Mouse (Mus musculus) liver, embryonic 14.5 days (tissue): ENCODE results near the gene Dynlt1c.
"Not testable (repeated sequence)": the region's sequence is repeated elsewhere in the genome, so short reads cannot be mapped to it uniquely, and the experiment has no call there.

ENCODE experiments used
- CTCF ChIP-seq: IDR thresholded peaks from 2 replicates; pipeline ENCODE4 v1.5.1; 2016; ENCODE audit warnings: antibody characterized with exemption, low read depth, control low read depth
- EP300 ChIP-seq: IDR thresholded peaks from 2 replicates; pipeline ENCODE4 v1.6.1; 2016; ENCODE audit warnings: antibody characterized with exemption, low read depth

DNA sequence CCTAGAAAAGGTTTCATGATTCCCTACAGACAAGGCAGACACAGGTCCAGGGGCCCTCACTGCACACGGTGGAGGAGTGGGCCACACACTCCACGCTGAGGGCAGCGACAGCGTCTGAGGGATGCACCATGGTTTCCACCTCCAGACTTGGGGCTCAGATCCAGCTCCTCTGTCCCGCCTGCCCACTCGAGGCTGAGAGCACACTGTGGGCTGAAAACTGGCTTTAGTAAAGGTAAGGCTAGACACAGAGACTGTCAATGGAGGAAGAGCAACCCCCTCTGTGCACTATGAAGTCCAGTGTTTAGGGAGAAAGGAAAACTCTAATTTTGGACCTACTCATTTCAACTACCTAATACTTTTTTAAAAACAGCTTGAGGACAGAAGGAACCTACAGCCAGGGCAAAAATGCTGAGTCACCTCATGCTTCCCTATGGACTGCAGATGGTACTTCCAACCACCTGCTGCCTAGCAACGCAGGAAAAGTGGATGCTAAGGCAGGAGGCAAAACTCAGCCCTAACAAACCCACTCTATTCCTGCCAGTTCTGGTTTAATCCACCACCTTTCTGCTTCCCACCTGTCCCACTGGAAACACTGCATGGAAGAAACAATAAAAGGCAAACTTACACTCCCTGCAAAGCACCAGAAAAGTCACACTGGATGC lies 49.6 kb downstream of the Dynlt1c start:
- TF ChIP-seq CTCF, EP300: not testable (repeated sequence)
